Mouse (Mus musculus) frontal cortex, postnatal 25 days (tissue): ENCODE results near the gene Cfap36.

ENCODE experiments used
- DNase-seq, 2 experiments: peaks; one replicate each; pipeline ENCODE4 v3.0.0; 2022; ENCODE audit warnings: low spot score in 2 of 2

Gene Cfap36

GRCm38 (mm10) chr11:29180657-29181056, 66.6 kb downstream of the Cfap36 start:
- no peak for DNase-seq

GRCm38 (mm10) chr11:29179319-29179718, 67.9 kb downstream of the Cfap36 start:
- DNase-seq: no peak

GRCm38 (mm10) chr11:29173706-29174436, 73.3 kb downstream of the Cfap36 start:
- no peak for DNase-seq

- peak; percentile 22 to 31 for DNase-seq
These were observed 74.0 kb downstream of the Cfap36 start for GRCm38 (mm10) chr11:29173125-29173631.

GRCm38 (mm10) chr11:29172563-29173124, 74.6 kb downstream of the Cfap36 start, which contains the start of gene Ppp4r3b:
Gene Ppp4r3b (plus strand): TSS chr11:29172890.
- DNase-seq: peak; percentile 94 to 98

GRCm38 (mm10) chr11:29171959-29172391, 75.2 kb downstream of the Cfap36 start:
- DNase-seq: peak; percentile 40 to 44
